Mouse (Mus musculus) C2C12 (cell line): ENCODE results near the gene Angptl2. TPM values are rescaled to one million over a fixed set of nuclear protein-coding genes. Genes with fewer than 3 reads are reported as not detected.

Experiments used
- H3K27me3 ChIP-seq: one replicate; pipeline ENCODE4 v1.6.1; 2011; ENCODE audit not compliant: control insufficient read depth, insufficient read depth, insufficient read length
- H3K36me3 ChIP-seq: one replicate; pipeline ENCODE4 v1.6.1; 2011; ENCODE audit not compliant: control insufficient read depth, insufficient read depth
- H3K4me3 ChIP-seq: one replicate; pipeline ENCODE4 v1.5.1; 2011; ENCODE audit warnings: mild to moderate bottlenecking, control low read depth; ENCODE audit not compliant: poor library complexity, insufficient read depth, severe bottlenecking
- H3K79me2 ChIP-seq: one replicate; pipeline ENCODE4 v1.6.1; 2011; ENCODE audit not compliant: control insufficient read depth, insufficient read depth
- H3K79me3 ChIP-seq: one replicate; pipeline ENCODE4 v1.6.1; 2011; ENCODE audit warnings: low read depth, control low read depth
- H3ac ChIP-seq: one replicate; pipeline ENCODE3; 2011; ENCODE audit warnings: low read depth; ENCODE audit not compliant: control insufficient read depth, insufficient read length
- CEBPB ChIP-seq: IDR thresholded peaks from one replicate; pipeline ENCODE4 v1.6.1; 2011; ENCODE audit warnings: low read depth, mild to moderate bottlenecking, control low read depth, moderate library complexity
- CTCF ChIP-seq: IDR thresholded peaks from one replicate; pipeline ENCODE4 v1.5.1; 2011; ENCODE audit not compliant: control insufficient read depth, insufficient read depth, insufficient read length
- FOSL1 ChIP-seq: IDR thresholded peaks from one replicate; pipeline ENCODE4 v1.8.0; 2011; ENCODE audit warnings: mild to moderate bottlenecking, low read length; ENCODE audit not compliant: poor library complexity, insufficient read depth, severe bottlenecking
- MAX ChIP-seq: IDR thresholded peaks from one replicate; pipeline ENCODE4 v1.6.1; 2011; ENCODE audit warnings: mild to moderate bottlenecking, control low read depth
- MYOD1 ChIP-seq: IDR thresholded peaks from one replicate; pipeline ENCODE4 v1.6.1; 2011; ENCODE audit warnings: low read depth; ENCODE audit not compliant: control insufficient read depth, insufficient read length
- MYOG ChIP-seq: IDR thresholded peaks from one replicate; pipeline ENCODE4 v1.6.1; 2011; ENCODE audit not compliant: control insufficient read depth, insufficient read length; ENCODE audit errors: extremely low read depth
- USF1 ChIP-seq: IDR thresholded peaks from one replicate; pipeline ENCODE4 v1.6.1; 2011; ENCODE audit warnings: low read depth, mild to moderate bottlenecking, control low read depth, moderate library complexity
- polyA plus RNA-seq: library from polyadenylated mRNA; unstranded; fragments of >200 nt; fragmentation: generic; extraction: Trizol; gene quantifications from one replicate; pipeline ENCODE4 v1.2.1, GENCODE M21; 2012; ENCODE audit warnings: missing spikeins

Angptl2 gene
- polyA plus RNA-seq, 1 experiment = 162 TPM

DNA sequence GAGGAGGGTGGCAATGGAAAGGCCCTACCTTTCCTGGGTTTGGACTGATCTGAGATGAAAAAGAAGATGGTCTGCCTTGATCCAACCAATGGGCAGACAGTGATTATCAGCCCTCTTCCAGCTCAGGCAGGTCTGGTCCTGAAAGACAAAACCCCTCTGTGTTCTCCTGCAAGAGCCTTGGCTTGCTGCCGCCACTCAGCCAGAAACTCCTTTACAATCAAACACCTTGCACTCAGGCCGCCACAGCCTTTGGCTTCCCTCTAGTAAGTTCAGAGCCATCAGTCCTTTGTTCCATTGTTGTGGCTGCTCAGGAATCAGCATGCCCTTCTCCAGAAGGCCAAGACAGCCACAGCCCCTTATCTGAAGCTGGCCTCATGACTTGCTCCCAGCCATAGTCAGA, 15.9 kb downstream of the Angptl2 start:
- Histone ChIP-seq H3K36me3 (peaks cover 97% of the 10 kb centered on the region), H3K79me3 (peaks cover 40% of the 10 kb centered on the region), H3K79me2 (peaks cover 91% of the 10 kb centered on the region), H3ac (no peak overlapping the region), H3K4me3 (no peak overlapping the region), H3K27me3 (no peaks in the 10 kb centered on the region)
- TF ChIP-seq MYOG (no peak), MYOD1 (no peak), CTCF (no peak), FOSL1 (no peak), USF1 (no peak), MAX (no peak), CEBPB (no peak)

DNA sequence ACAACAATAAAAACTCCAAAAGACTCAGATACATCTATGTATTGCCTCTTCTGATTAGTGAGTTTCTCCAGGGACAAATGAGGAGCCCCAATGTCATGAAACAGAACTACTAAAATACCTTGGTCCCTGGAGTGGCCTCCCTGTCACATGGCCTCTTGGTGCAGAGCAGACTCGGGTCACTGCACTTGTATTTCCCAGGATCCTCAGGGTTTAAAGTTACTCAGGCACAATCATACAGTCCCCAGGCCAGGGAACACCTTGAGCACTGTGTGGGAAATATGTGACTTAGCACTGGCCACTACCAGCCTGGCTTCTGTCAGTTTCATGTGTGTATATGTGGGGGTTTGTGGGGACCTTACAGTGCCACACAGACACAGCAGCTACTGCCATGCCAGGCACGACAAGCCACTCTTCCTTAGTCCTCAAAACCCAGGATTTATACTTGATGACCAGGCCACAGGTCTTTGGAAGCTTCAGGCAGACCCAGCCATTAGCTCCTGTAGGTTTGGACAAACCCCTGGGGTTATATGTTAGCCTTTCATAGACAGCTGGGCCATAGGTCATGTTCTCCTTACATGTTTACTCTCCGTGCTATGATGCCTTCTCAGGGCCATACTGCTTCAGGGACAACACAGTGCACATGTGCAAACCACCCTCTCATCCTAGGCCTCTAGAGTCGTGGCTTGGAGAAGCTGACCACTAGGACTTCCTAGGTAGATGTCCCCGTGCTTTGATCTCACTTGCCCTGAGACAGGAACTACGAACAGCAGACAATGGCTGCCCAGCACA, 17.1 kb downstream of the Angptl2 start:
- Histone ChIP-seq H3K27me3 (no peaks in the 10 kb centered on the region), H3K79me3 (peaks cover 37% of the 10 kb centered on the region), H3K36me3 (peaks cover 100% of the 10 kb centered on the region), H3K79me2 (peaks cover 79% of the 10 kb centered on the region), H3K4me3 (no peak overlapping the region), H3ac (no peak overlapping the region)
- TF ChIP-seq CEBPB (no peak), CTCF (no peak), MYOG (no peak), FOSL1 (no peak), USF1 (no peak), MAX (no peak)

DNA sequence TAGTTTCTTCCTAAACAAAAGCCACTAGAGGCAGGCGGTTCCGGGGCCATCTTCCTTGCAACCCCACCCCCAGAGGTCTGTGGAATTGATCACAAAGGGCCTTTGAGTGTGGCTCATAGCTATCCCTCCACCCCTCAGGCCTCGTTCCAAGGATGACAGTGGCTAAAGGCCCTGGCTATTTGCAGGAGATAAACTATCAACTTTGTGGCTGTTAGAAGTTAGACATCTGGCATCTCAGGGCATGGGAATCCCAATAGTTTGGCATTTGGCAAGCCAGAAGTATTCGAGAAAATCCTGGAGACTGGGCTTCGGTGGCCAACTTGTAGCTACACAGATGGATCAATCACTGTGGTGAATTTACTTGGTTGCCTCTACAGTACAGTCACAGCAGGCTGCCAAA, 18.0 kb downstream of the Angptl2 start:
- no peaks in the 10 kb centered on the region for H3K27me3 ChIP-seq
- no peak overlapping the region for H3ac ChIP-seq
- TF ChIP-seq MYOG = no peak
- TF ChIP-seq CEBPB = no peak
- TF ChIP-seq MYOD1 = no peak
- TF ChIP-seq FOSL1 = no peak
- no peak for TF ChIP-seq MAX
- no peak for TF ChIP-seq USF1
- TF ChIP-seq CTCF = no peak
- peaks cover 32% of the 10 kb centered on the region for H3K79me3 ChIP-seq
- H3K79me2 ChIP-seq = peaks cover 70% of the 10 kb centered on the region
- H3K36me3 ChIP-seq = peaks cover 99% of the 10 kb centered on the region
- H3K4me3 ChIP-seq = no peak overlapping the region

DNA sequence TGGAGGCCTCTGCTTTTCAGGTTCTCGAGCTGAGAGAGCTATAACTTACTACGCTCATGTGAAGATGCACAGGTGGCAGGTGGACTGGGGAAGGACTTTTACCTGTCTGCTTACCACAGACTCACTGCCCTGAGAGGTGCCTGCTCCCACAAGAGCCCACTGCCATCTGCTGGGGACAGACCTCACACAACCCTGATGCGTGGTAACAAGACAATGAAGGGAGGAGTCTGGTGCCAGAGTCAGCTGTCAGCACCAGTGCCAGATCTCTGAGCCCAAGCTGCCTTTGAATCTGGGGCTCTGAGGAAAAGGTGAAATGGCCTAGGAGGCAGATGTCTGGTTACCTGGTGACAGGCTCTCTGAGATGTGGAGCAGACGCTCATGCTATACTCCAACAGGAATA, 19.0 kb downstream of the Angptl2 start:
- Histone ChIP-seq H3K36me3 (peaks cover 96% of the 10 kb centered on the region), H3K27me3 (no peaks in the 10 kb centered on the region), H3K79me2 (peaks cover 60% of the 10 kb centered on the region), H3ac (no peak overlapping the region), H3K79me3 (peaks cover 27% of the 10 kb centered on the region), H3K4me3 (no peak overlapping the region)
- no peak for TF ChIP-seq USF1
- TF ChIP-seq MYOD1 = no peak
- TF ChIP-seq MYOG = no peak
- TF ChIP-seq CTCF = no peak
- TF ChIP-seq MAX = no peak
- TF ChIP-seq FOSL1 = no peak
- no peak for TF ChIP-seq CEBPB

DNA sequence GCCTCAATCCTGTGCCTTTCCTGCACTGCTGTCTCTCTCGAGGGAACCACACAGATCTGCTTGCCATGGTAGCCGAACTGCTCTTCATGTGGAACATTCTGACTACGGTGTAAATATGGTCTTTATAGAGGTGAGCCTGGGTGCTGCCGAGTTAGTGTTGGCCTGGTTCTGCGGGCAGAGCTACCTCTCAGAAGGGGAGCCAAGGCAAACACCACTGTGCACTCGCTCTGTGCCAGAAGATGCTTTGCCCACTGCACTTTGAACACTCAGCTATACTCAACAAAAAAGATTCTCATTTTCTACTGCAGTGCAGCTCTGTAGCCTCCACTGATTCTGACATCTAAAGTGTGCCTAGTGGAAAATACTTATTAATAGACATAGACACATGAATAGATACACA, 21.7 kb downstream of the Angptl2 start:
- peaks cover 92% of the 10 kb centered on the region for H3K36me3 ChIP-seq
- H3K4me3 ChIP-seq = no peak overlapping the region
- H3ac ChIP-seq = no peak overlapping the region
- no peaks in the 10 kb centered on the region for H3K27me3 ChIP-seq
- peaks cover 33% of the 10 kb centered on the region for H3K79me2 ChIP-seq
- peaks cover 19% of the 10 kb centered on the region for H3K79me3 ChIP-seq
- no peak for TF ChIP-seq MYOD1
- no peak for TF ChIP-seq CTCF
- TF ChIP-seq USF1 = no peak
- TF ChIP-seq FOSL1 = no peak
- TF ChIP-seq MAX = no peak
- TF ChIP-seq MYOG = no peak
- TF ChIP-seq CEBPB = no peak
